Mouse (Mus musculus) lung, postnatal 0 days (tissue): ENCODE measurements around the gene Hunk.

Experiments
- CTCF ChIP-seq: IDR thresholded peaks from 2 replicates; pipeline ENCODE4 v1.5.1; 2016; ENCODE audit warnings: antibody characterized with exemption, mild to moderate bottlenecking
- EP300 ChIP-seq: IDR thresholded peaks from 2 replicates; pipeline ENCODE4 v1.6.1; 2016; ENCODE audit warnings: antibody characterized with exemption, mild to moderate bottlenecking, control low read depth

DNA sequence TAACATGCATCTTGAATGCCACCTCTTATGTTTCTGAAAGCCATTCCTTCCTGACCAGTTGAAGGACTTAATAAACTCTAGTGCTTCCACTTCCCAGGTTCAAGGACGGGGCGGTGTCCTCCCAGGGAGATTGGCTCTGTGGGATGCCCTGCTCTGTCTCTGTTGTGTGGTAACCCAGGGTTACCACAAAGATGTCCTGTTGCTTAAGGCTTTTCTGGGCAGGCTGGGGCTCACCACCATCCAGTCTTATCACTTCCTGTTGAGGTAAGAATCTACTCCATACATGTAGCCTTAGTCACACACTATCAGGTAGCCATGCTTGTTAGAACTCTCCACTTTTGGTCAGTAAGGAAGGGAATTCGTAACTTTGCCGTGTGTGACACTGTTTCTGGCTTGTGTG is 49.4 kb downstream of the Hunk start:
- TF ChIP-seq CTCF (no peak), EP300 (no peak)
